Mouse (Mus musculus) embryo, embryonic 10.5 days (tissue): ENCODE measurements around the gene Ubl4b.
A peak's percentile ranks its signal among the peaks of the same experiment; 100 is the strongest.

Experiments used
- DNase-seq: peaks from one replicate; pipeline ENCODE4 v3.0.0-alpha.2; 2015; ENCODE audit warnings: low spot score

The Ubl4b gene

GRCm38 (mm10) chr3:107568721-107569120 lies 13.8 kb upstream of the Ubl4b start:
- no peak for DNase-seq

- no peak for DNase-seq
Observed at GRCm38 (mm10) chr3:107567766-107568165, 12.9 kb upstream of the Ubl4b start.

GRCm38 (mm10) chr3:107565331-107565730 lies 10.5 kb upstream of the Ubl4b start:
- DNase-seq, result no peak

- DNase-seq, result no peak
Observed at GRCm38 (mm10) chr3:107563880-107564279, 9.0 kb upstream of the Ubl4b start.

- no peak for DNase-seq
Observed at GRCm38 (mm10) chr3:107562591-107562990, 7.7 kb upstream of the Ubl4b start.

GRCm38 (mm10) chr3:107562104-107562503 lies 7.2 kb upstream of the Ubl4b start:
- DNase-seq, result no peak

GRCm38 (mm10) chr3:107559183-107559582 lies 4.3 kb upstream of the Ubl4b start:
- DNase-seq, result peak; percentile 84

GRCm38 (mm10) chr3:107558740-107559139 lies 3.9 kb upstream of the Ubl4b start:
- no peak for DNase-seq

- DNase-seq, result peak; percentile 87
Observed at GRCm38 (mm10) chr3:107550409-107551049, 4.3 kb downstream of the Ubl4b start.

- no peak for DNase-seq
Observed at GRCm38 (mm10) chr3:107546956-107547355, 7.9 kb downstream of the Ubl4b start.

- peak; percentile 83 for DNase-seq
Observed at GRCm38 (mm10) chr3:107545716-107546412, 9.0 kb downstream of the Ubl4b start.

GRCm38 (mm10) chr3:107545278-107545677 lies 9.6 kb downstream of the Ubl4b start:
- DNase-seq, result no peak

GRCm38 (mm10) chr3:107543158-107544080 lies 11.5 kb downstream of the Ubl4b start:
- DNase-seq, result no peak

GRCm38 (mm10) chr3:107542584-107542983 lies 12.3 kb downstream of the Ubl4b start:
- no peak for DNase-seq

- DNase-seq, result no peak
Observed at GRCm38 (mm10) chr3:107537504-107537889, 17.4 kb downstream of the Ubl4b start.

GRCm38 (mm10) chr3:107536810-107537503 lies 17.9 kb downstream of the Ubl4b start:
- DNase-seq, result peak; percentile 36

- DNase-seq, result no peak
Observed at GRCm38 (mm10) chr3:107534951-107535350, 19.9 kb downstream of the Ubl4b start.

- no peak for DNase-seq
Observed at GRCm38 (mm10) chr3:107533532-107533931, 21.3 kb downstream of the Ubl4b start.

- no peak for DNase-seq
Observed at GRCm38 (mm10) chr3:107530581-107530980, 24.3 kb downstream of the Ubl4b start.

GRCm38 (mm10) chr3:107529182-107529581 lies 25.7 kb downstream of the Ubl4b start:
- DNase-seq, result no peak

- DNase-seq, result peak; percentile 24
Observed at GRCm38 (mm10) chr3:107528401-107529118, 26.3 kb downstream of the Ubl4b start.
